Mouse (Mus musculus) heart, embryonic 10.5 days (tissue): ENCODE results near the gene Elovl6. TPM values are rescaled to one million over a fixed set of nuclear protein-coding genes. Genes with fewer than 3 reads are reported as not detected.

Experiments
- DNase-seq: peaks from one replicate; pipeline ENCODE4 v3.0.0-alpha.2; 2017; ENCODE audit warnings: low spot score
- H3K27ac ChIP-seq: fragments of 300-500 bp; sonication (generic); 2 replicates; pipeline ENCODE4 v1.5.1; 2016; ENCODE audit warnings: mild to moderate bottlenecking
- H3K27me3 ChIP-seq: fragments of 300-500 bp; sonication (generic); 2 replicates; pipeline ENCODE4 v1.6.1; 2016; ENCODE audit warnings: mild to moderate bottlenecking; ENCODE audit not compliant: poor library complexity, insufficient read depth, severe bottlenecking
- H3K36me3 ChIP-seq: fragments of 300-500 bp; sonication (generic); 2 replicates; pipeline ENCODE4 v1.6.1; 2016; ENCODE audit warnings: mild to moderate bottlenecking, moderate library complexity
- H3K4me1 ChIP-seq: fragments of 300-500 bp; sonication (generic); 2 replicates; pipeline ENCODE4 v1.6.1; 2016; ENCODE audit warnings: mild to moderate bottlenecking
- H3K4me3 ChIP-seq: fragments of 300-500 bp; sonication (generic); 2 replicates; pipeline ENCODE4 v1.5.1; 2016; ENCODE audit warnings: mild to moderate bottlenecking, moderate library complexity
- H3K9me3 ChIP-seq: fragments of 300-500 bp; sonication (generic); 2 replicates; pipeline ENCODE4 v1.6.1; 2016; ENCODE audit warnings: mild to moderate bottlenecking, moderate library complexity
- WGBS: fragments of 180-500 bp; shearing (Covaris S2); methylation state at CpG from one replicate; pipeline ENCODE4 v1.1.7; 2016; 5-methylcytosine and 5-hydroxymethylcytosine counted together
- polyA plus RNA-seq: library from polyadenylated mRNA; unstranded; fragments of >200 nt; fragmentation: Nextera tagmentation; extraction: Ambion mirVana; gene quantifications from 2 replicates; pipeline ENCODE4 v1.2.1, GENCODE M21; 2016

The Elovl6 gene
- polyA plus RNA-seq, 1 experiment from 2014 or later, result 35.8 TPM

DNA sequence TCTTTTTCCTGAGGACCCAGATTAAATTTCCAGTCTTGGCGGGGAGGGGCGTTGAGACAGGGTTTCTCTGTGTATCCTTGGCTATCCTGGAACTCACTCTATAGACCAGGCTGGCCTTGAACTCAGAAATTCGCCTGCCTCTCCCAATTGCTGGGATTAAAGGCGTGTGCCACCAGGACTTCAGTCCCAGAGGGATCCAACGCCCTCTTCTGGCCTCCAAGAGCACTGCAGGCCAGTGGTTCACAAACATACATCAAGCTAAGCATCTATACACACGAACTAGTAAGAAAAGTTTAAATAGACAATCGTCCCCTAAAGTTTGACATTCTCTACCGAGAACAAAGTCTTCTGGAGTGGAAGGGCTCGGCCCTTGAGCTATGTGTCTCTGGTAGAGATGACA is 90.0 kb downstream of the Elovl6 start:
- H3K36me3 ChIP-seq, result peaks cover 7% of the 10 kb centered on the region; the same call in 1 of the 2 replicates
- H3K27ac ChIP-seq, result no peak overlapping the region
- no peak for DNase-seq
- 69% methylated on average over 9 of the region's 9 CpGs for WGBS
- no peaks in the 10 kb centered on the region for H3K27me3 ChIP-seq
- no peak overlapping the region for H3K4me3 ChIP-seq
- peaks cover 19% of the 10 kb centered on the region for H3K4me1 ChIP-seq
- no peaks in the 10 kb centered on the region for H3K9me3 ChIP-seq

DNA sequence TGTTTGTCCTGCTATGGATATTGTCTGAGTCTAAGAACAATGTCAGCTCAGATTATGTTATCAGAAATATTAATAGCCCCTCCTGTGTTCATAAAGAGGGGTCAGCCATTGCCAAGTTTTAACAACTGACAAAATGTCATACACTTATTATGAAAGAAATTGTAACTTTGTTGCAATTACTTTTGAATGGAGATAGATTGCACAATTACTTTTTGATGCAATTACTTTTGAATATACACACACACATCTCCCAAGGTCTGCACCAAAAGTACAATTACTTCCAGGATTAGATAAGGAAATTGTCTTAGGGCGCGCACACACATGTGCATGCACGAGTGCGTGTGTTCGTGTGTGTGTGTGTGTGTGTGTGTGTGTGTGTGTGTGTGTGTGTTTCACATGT is 90.5 kb downstream of the Elovl6 start:
- H3K4me3 ChIP-seq, result no peak overlapping the region
- H3K4me1 ChIP-seq, result peaks cover 19% of the 10 kb centered on the region
- no peaks in the 10 kb centered on the region for H3K9me3 ChIP-seq
- WGBS, result 91% methylated on average over 5 of the region's 5 CpGs
- 0 out of 2 replicates have a peak, but pooled peaks cover 2% of the 10 kb centered on the region for H3K36me3 ChIP-seq
- no peaks in the 10 kb centered on the region for H3K27me3 ChIP-seq
- H3K27ac ChIP-seq, result no peak overlapping the region
- no peak for DNase-seq

DNA sequence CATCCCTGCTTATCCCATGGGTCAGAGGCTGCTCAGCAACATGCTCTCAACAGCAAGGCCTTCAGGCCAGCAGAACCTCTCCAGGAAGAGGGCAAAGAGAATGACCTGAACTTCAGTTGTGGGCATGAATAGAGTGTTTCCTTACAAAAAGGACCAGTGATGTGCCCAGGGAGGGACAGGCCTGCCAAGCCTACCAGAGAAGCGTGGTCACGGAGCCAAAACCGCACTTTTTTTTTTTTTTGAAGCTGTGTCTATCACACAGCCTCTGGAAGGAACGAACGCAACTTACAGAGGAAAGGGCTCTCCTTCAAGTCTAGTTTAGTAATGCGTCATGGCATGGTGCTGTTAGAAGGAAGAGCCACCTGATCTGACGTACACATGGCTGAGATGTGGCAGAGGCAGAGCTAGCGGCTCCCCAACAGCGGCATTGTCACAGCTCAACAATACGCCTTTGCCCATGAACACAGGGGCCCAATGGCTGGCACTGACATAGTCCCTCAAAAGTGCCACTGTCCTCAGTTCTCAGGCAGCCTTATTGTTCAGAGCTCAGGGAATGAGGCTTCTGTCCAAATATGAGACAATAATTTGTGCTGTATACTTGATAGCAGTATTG is 92.1 kb downstream of the Elovl6 start:
- Histone ChIP-seq H3K4me1 (peaks cover 19% of the 10 kb centered on the region), H3K27ac (no peak overlapping the region), H3K27me3 (no peaks in the 10 kb centered on the region), H3K9me3 (no peaks in the 10 kb centered on the region), H3K4me3 (no peak overlapping the region), H3K36me3 (peaks cover 10% of the 10 kb centered on the region; the same call in 1 of the 2 replicates)
- WGBS, result 93% methylated on average over 10 of the region's 10 CpGs
- no peak for DNase-seq

DNA sequence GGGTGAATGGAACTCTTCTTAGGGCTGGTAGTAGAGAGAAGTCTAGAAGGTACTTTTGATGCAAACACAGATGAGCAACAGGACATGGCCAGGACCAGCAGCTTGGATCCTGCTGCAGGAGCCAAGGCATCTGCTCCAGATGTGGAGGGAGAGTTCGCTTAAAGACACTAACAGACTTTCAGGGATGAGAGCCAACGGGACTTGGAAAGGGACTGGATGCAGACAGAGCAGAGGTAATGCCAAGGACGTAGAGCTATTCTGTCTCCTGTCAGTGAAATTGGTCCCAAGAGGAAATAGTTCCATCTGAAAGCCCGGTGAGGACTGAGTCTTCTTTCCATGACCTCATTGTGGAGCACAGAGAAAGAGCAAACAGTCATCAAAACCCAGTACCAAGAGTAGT is 95.1 kb downstream of the Elovl6 start:
- peaks cover 14% of the 10 kb centered on the region; the same call in 1 of the 2 replicates for H3K36me3 ChIP-seq
- no peak overlapping the region for H3K27ac ChIP-seq
- H3K9me3 ChIP-seq, result no peaks in the 10 kb centered on the region
- H3K4me1 ChIP-seq, result 0 out of 2 replicates have a peak, but pooled peaks cover 4% of the 10 kb centered on the region
- no peak overlapping the region for H3K4me3 ChIP-seq
- 82% methylated on average over 4 of the region's 4 CpGs for WGBS
- no peak for DNase-seq
- H3K27me3 ChIP-seq, result no peaks in the 10 kb centered on the region

DNA sequence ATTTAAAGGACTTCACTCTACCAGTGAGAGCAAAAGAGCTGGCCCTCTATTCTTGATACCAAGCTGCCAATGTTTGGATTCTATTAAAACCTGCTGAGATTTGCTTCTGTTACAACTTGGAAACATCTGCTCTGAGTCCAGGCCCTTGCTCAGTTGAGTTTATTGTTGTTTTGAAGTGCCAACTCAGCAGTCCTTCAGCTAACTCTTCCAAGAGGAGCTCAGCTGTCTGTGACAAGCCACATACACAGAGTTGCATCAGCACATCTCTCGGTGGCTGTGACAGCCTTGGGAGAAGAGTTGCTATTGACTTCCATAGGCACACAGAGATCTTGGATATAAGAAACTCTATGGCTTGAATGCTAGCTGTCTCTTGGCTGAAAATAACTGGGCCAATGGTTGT is 98.9 kb downstream of the Elovl6 start:
- H3K4me1 ChIP-seq, result peaks cover 14% of the 10 kb centered on the region
- H3K4me3 ChIP-seq, result no peak overlapping the region
- no peaks in the 10 kb centered on the region for H3K27me3 ChIP-seq
- no peak overlapping the region for H3K27ac ChIP-seq
- 47% methylated on average over 1 of the region's 1 CpGs for WGBS
- peaks cover 20% of the 10 kb centered on the region for H3K36me3 ChIP-seq
- no peaks in the 10 kb centered on the region for H3K9me3 ChIP-seq
- no peak for DNase-seq

DNA sequence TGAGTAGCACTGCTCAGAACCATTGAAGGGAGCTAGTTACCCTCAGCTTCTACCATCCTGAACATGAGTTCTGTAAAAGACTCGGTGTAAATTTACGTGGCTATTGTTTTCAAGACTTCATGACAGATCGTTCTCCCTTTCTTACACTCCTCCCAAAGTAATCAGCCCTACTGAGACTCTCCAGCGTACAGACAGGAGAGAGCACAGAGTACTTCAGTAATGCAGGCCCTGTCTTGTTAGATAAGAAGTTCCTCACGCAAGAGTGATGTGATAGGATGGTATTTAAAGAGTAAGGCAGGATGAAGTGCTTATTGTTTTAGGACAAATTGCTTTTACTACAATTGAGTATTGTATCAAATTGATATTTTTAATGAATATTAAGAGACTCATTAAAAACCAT is 99.7 kb downstream of the Elovl6 start:
- Histone ChIP-seq H3K9me3 (no peaks in the 10 kb centered on the region), H3K36me3 (peaks cover 20% of the 10 kb centered on the region), H3K4me3 (no peak overlapping the region), H3K27me3 (no peaks in the 10 kb centered on the region), H3K27ac (no peak overlapping the region), H3K4me1 (peaks cover 17% of the 10 kb centered on the region)
- DNase-seq, result no peak
- 57% methylated on average over 5 of the region's 5 CpGs for WGBS

DNA sequence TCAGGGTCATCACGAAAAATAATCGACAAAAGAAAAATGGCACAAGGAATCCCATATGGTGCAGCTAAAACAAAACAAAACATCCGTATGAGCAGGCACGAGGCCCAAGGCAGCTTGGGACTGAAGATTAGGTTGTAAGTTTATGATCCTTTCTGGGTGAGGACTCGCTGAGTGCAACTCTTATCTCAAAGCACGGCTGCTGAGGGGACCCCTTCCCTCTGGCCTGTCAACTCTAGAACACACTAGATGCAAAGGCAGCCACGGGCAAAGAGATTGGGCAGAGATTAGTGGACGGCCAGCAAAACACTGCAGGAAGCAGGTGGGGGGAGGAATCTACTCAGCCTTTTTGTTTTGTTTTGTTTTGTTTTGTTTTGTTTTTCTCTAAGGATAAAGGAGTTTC is 101.4 kb downstream of the Elovl6 start:
- no peak for DNase-seq
- Histone ChIP-seq H3K27me3 (no peaks in the 10 kb centered on the region), H3K27ac (no peak overlapping the region), H3K4me1 (peaks cover 23% of the 10 kb centered on the region), H3K36me3 (peaks cover 17% of the 10 kb centered on the region), H3K4me3 (no peak overlapping the region), H3K9me3 (no peaks in the 10 kb centered on the region)
- 31% methylated on average over 8 of the region's 8 CpGs for WGBS

DNA sequence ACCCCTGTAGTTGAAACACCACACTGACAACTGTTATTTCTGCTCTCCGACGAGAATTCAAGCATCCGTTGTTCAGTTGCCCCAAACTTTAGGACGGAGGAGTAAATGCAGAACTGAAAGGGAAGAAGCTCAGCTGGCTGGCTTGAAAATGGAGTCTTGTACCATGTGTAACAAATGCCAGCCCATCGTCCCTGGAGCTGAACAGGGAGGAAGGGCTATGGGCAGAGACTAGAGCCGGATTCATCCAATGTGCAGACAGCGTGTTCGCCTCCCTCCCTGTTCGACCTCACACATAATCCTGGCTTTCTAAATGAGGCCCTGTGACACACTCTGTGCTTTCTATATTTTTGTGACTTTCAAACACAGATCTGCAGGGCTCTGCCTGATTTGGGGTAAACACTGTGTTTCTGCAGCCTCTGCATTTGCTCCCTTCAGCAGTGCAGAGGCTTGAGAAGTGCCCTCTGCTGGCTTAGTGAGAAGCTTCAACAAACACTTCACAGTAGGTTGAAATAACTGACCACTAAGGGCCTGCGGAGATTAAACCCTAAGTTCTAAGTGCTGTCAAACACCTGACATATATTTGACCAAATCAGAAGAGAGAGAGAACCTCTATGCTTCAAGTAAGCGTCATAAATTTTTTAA is 102.2 kb downstream of the Elovl6 start:
- Histone ChIP-seq H3K27me3 (no peaks in the 10 kb centered on the region), H3K4me1 (peaks cover 23% of the 10 kb centered on the region), H3K9me3 (no peaks in the 10 kb centered on the region), H3K27ac (no peak overlapping the region), H3K4me3 (no peak overlapping the region), H3K36me3 (peaks cover 11% of the 10 kb centered on the region)
- DNase-seq, result no peak
- 83% methylated on average over 11 of the region's 11 CpGs for WGBS

DNA sequence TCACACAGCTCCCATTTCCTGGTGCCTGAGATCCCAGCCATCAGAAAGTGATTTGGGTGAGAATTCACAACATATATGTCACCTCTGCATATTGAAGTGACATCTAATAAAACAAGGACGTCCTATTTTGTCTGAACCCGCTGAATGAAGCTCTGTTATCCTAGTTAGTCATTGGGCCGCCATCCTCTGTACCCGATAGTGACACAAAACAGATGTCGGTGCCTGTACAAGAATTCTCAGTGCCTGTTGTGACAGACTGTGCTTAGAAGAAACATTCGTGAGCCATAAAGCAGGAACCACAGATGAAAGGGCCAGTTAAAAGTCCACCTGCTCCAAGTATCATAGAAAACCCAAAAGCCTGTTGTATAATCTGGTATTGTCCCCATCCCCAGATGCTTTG is 105.3 kb downstream of the Elovl6 start:
- Histone ChIP-seq H3K4me3 (no peak overlapping the region), H3K9me3 (no peaks in the 10 kb centered on the region), H3K27ac (no peak overlapping the region), H3K36me3 (peaks cover 6% of the 10 kb centered on the region), H3K4me1 (peaks cover 23% of the 10 kb centered on the region), H3K27me3 (no peaks in the 10 kb centered on the region)
- no peak for DNase-seq
- WGBS, result 58% methylated on average over 6 of the region's 6 CpGs

DNA sequence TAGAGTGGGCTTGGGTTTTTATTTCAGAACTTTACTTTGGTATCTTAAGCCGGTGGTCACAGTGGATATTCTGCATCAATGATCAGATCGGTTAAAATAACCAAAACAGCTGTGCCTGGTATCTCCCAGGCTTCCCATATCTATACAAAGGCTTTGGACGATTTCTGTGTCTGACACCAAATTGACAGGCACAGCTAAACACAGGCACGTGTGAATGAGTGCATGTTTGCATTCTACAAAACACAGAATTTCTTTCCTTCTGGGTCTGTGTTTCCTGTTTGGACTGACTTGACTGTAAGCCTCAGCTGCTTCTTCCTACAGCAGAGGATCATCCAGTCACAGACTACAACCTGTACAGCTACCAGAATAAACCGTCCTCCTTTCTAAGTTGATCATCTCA is 107.5 kb downstream of the Elovl6 start:
- Histone ChIP-seq H3K27me3 (no peaks in the 10 kb centered on the region), H3K27ac (no peak overlapping the region), H3K36me3 (no peaks in the 10 kb centered on the region), H3K9me3 (no peaks in the 10 kb centered on the region), H3K4me3 (no peak overlapping the region), H3K4me1 (0 out of 2 replicates have a peak, but pooled peaks cover 9% of the 10 kb centered on the region)
- no peak for DNase-seq
- 65% methylated on average over 5 of the region's 5 CpGs for WGBS

DNA sequence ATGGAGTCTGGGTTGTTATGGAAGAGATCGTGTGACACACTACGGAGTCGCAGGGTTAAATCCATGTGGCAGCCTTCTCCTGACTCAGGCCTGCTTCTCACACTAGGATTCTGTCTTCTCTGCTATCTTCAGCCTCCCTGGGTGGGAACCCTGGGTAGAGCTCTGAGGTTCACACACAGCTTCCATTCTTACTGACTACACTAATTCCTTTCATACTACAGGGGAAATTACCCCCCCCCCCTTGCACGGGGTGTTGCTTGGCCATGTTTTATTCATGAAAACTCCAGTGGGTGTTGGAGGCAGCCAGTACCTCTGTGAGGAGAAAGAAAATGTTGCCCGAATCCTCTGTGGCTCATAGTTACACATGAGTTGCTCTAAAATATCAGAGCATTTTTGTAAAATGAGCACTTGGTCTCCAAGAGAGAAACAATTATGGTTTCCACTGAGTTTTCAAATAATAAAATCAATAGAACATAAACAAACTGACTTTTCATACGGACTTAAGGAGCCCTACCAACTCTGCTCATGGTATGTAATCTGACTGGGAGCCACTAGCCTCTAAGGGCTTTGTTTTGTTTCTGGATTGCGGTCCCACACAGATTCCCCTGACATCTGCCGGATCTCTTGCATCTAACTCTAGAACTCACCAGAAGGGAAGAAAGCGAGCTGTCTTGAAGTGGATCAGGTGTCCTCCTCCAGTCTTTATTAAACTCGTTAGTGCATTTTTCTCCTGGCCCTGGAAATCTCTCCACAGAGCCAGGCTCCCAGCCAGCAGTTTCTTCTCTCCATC is 108.3 kb downstream of the Elovl6 start:
- DNase-seq, result no peak
- Histone ChIP-seq H3K4me3 (no peak overlapping the region), H3K36me3 (no peaks in the 10 kb centered on the region), H3K27me3 (no peaks in the 10 kb centered on the region), H3K4me1 (0 out of 2 replicates have a peak, but pooled peaks cover 9% of the 10 kb centered on the region), H3K9me3 (no peaks in the 10 kb centered on the region), H3K27ac (no peak overlapping the region)
- WGBS, result 74% methylated on average over 10 of the region's 10 CpGs

DNA sequence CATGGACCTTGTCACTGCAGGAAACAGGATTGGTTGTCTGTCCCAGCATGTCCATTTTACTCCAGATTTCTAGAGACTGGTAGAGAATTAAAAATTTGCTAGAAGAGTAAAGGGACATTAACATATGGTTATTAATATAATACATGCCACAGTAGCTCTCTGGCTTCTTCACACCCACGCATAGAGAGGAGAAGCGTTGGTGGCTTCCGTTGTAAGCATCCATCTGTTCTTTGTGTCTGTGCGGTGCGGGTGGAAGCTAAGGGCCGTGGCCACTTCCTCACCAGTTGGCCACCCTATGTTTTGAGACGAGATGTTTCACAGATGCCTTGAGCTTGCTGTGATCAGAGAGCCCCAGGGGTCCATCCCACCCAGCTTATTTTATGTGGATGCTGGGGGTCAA is 109.5 kb downstream of the Elovl6 start:
- 83% methylated on average over 7 of the region's 7 CpGs for WGBS
- H3K4me1 ChIP-seq, result 0 out of 2 replicates have a peak, but pooled peaks cover 9% of the 10 kb centered on the region
- no peak for DNase-seq

DNA sequence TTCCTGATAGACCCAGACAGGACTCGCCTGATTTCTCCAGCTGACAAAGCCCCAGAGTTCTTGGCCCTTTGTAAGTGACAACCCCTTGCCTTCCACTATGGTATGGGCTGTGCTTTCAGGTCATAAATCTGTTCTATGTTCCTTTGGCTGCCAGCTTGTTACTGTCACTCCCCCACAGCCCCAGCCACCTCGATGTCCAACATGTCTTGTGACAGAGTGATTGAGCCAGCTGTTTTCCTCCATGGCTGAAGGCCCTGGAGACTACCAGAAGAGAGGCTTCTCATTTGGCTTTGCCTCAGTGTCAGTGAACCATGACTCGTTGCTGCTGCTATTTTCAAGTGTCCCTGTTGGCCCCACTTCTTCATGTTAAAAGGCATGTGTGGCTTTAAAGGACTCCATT is 113.3 kb downstream of the Elovl6 start:
- Histone ChIP-seq H3K27me3 (no peaks in the 10 kb centered on the region), H3K4me3 (no peak overlapping the region), H3K36me3 (no peaks in the 10 kb centered on the region), H3K4me1 (no peaks in the 10 kb centered on the region), H3K9me3 (no peaks in the 10 kb centered on the region), H3K27ac (no peak overlapping the region)
- no peak for DNase-seq
- WGBS, result 68% methylated on average over 3 of the region's 3 CpGs

More for the DNA sequence above, 109.5 kb downstream of the Elovl6 start:
- no peak overlapping the region for H3K4me3 ChIP-seq
- H3K9me3 ChIP-seq, result no peaks in the 10 kb centered on the region
- no peaks in the 10 kb centered on the region for H3K27me3 ChIP-seq
- no peaks in the 10 kb centered on the region for H3K36me3 ChIP-seq
- H3K27ac ChIP-seq, result no peak overlapping the region
